Mouse (Mus musculus): Measurements from ENCODE around the gene Ankrd36. TPM values are rescaled to one million over a fixed set of nuclear protein-coding genes. Genes with fewer than 3 reads are reported as not detected.

Ankrd36 gene
- polyA plus RNA-seq, 1 experiment from 2014 or later: 1.9 TPM

DNA sequence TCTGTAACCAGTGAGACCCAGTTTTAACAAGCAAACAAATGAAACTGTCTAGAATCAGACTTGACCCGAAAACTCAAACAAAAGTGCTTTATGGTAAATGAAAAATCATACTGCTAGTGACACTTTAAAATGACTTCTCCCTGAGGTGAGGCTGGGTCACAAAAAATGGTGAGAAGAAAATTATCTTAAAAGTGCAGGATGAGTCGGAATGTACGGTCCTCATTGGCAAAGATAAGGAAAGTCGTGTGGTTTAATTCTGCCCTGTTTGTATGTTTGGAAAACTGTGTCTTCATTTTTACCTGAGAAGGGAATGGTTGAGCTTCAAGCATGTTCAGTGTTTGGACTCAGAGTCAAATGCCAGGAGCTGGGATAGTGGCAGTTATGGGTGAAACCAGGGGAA, 2.4 kb downstream of the Ankrd36 start:
- Histone ChIP-seq H3K27me3 (ENCODE audit: insufficient read depth, low read length) (no peaks in the 10 kb centered on the region), H3K9ac (replicated peaks) (no peak overlapping the region), H3K4me2 (ENCODE audit: low read depth, low read length) (no peak overlapping the region), H3K4me1 (ENCODE audit: insufficient read depth) (peaks cover 18% of the 10 kb centered on the region), H3K27ac (ENCODE audit: low read depth) (peak overlapping the region; percentile 55; the same call in 1 of the 2 replicates), H3K9me3 (ENCODE audit: low read length) (no peaks in the 10 kb centered on the region), H3K36me3 (replicated peaks; ENCODE audit: insufficient read depth, low read length) (no peaks in the 10 kb centered on the region), H3K4me3 (ENCODE audit: low read depth, low read length) (no peak overlapping the region)
- no peak for DNase-seq
- TF ChIP-seq CTCF (IDR thresholded peaks at IDR 0.05; ENCODE audit: low read depth): no peak
- peak; percentile 91 for TF ChIP-seq EP300 (IDR thresholded peaks at IDR 0.05; ENCODE audit: low read depth)
- whole genome bisulfite sequencing (ENCODE audit: insufficient replicate concordance): 58% methylated on average over 4 of the region's 4 CpGs
- ATAC-seq: no peak

DNA sequence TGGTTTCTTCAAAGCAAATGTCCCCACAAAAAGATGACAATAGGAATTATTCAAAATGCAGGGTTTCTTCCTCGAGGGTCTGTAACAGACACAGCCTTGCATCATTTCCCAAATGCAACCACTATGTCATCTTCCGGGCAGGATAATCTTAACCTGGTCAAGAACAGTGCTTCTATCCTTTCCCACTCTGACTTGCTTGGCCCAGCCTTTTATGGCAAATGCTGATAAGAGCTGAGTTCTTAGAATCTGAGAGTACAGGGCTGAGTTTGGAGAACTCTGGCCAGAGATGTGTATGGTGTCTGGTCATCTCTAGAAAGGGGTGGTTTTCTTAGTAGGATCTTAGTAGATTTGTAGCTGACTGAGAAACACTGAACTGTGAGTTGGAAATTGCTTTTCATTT, 4.3 kb downstream of the Ankrd36 start:
- H3K27me3 ChIP-seq (ENCODE audit: insufficient read depth, low read length): no peaks in the 10 kb centered on the region
- H3K9ac ChIP-seq (replicated peaks): no peak overlapping the region
- peak overlapping the region; percentile 56 for H3K4me2 ChIP-seq (ENCODE audit: low read depth, low read length)
- WGBS (ENCODE audit: insufficient replicate concordance): 45% methylated on average over 2 of the region's 2 CpGs
- TF ChIP-seq CTCF (IDR thresholded peaks at IDR 0.05; ENCODE audit: low read depth) (no peak), EP300 (IDR thresholded peaks at IDR 0.05; ENCODE audit: low read depth) (peak; percentile 95)
- H3K4me3 ChIP-seq (ENCODE audit: low read depth, low read length): peak overlapping the region; percentile 13; the same call in 1 of the 2 replicates
- no peaks in the 10 kb centered on the region for H3K36me3 ChIP-seq (replicated peaks; ENCODE audit: insufficient read depth, low read length)
- DNase-seq (no peak), ATAC-seq (peak; percentile 97)
- H3K27ac ChIP-seq (ENCODE audit: low read depth): peak overlapping the region; percentile 88
- peaks cover 18% of the 10 kb centered on the region for H3K4me1 ChIP-seq (ENCODE audit: insufficient read depth)
- H3K9me3 ChIP-seq (ENCODE audit: low read length): no peaks in the 10 kb centered on the region

GRCm38 (mm10) chr11:5575046-5575445, 5.6 kb downstream of the Ankrd36 start:
- Histone ChIP-seq H3K27ac (ENCODE audit: low read depth) (peak overlapping the region; percentile 52; the same call in 1 of the 2 replicates), H3K27me3 (ENCODE audit: insufficient read depth, low read length) (no peaks in the 10 kb centered on the region), H3K4me3 (ENCODE audit: low read depth, low read length) (peak overlapping the region; percentile 15; the same call in 1 of the 2 replicates), H3K9me3 (ENCODE audit: low read length) (no peaks in the 10 kb centered on the region), H3K36me3 (replicated peaks; ENCODE audit: insufficient read depth, low read length) (no peaks in the 10 kb centered on the region), H3K4me1 (ENCODE audit: insufficient read depth) (peaks cover 18% of the 10 kb centered on the region), H3K9ac (replicated peaks) (no peak overlapping the region), H3K4me2 (ENCODE audit: low read depth, low read length) (peak overlapping the region; percentile 27)
- WGBS (ENCODE audit: insufficient replicate concordance): 41% methylated on average over 6 of the region's 6 CpGs
- ATAC-seq: peak; percentile 38; the same call in 1 of the 2 replicates
- no peak for DNase-seq
- TF ChIP-seq EP300 (IDR thresholded peaks at IDR 0.05; ENCODE audit: low read depth) (peak; percentile 51; the same call in 1 of the 2 replicates), CTCF (IDR thresholded peaks at IDR 0.05; ENCODE audit: low read depth) (no peak)

- no peak for ATAC-seq
- 65% methylated on average over 6 of the region's 6 CpGs for WGBS (ENCODE audit: insufficient replicate concordance)
These were observed 22.9 kb downstream of the Ankrd36 start for GRCm38 (mm10) chr11:5592336-5592735.

GRCm38 (mm10) chr11:5595381-5595791, 25.9 kb downstream of the Ankrd36 start:
- Histone ChIP-seq H3K9ac (replicated peaks) (no peak overlapping the region), H3K9me3 (ENCODE audit: low read length) (no peaks in the 10 kb centered on the region), H3K4me1 (ENCODE audit: insufficient read depth) (peaks cover 14% of the 10 kb centered on the region), H3K27me3 (ENCODE audit: insufficient read depth, low read length) (no peaks in the 10 kb centered on the region), H3K4me3 (ENCODE audit: low read depth, low read length) (no peak overlapping the region), H3K36me3 (replicated peaks; ENCODE audit: insufficient read depth, low read length) (no peaks in the 10 kb centered on the region), H3K27ac (ENCODE audit: low read depth) (peak overlapping the region; percentile 37; the same call in 1 of the 2 replicates), H3K4me2 (ENCODE audit: low read depth, low read length) (peak overlapping the region; percentile 36; the same call in 1 of the 2 replicates)
- DNase-seq (no peak), ATAC-seq (peak; percentile 92)
- WGBS (ENCODE audit: insufficient replicate concordance): 46% methylated on average over 4 of the region's 4 CpGs
- TF ChIP-seq CTCF (IDR thresholded peaks at IDR 0.05; ENCODE audit: low read depth) (no peak), EP300 (IDR thresholded peaks at IDR 0.05; ENCODE audit: low read depth) (peak; percentile 98)

More at GRCm38 (mm10) chr11:5592336-5592735, 22.9 kb downstream of the Ankrd36 start:
- peaks cover 14% of the 10 kb centered on the region for H3K4me1 ChIP-seq (ENCODE audit: insufficient read depth)
- no peak overlapping the region for H3K9ac ChIP-seq (replicated peaks)
- no peak overlapping the region for H3K4me2 ChIP-seq (ENCODE audit: low read depth, low read length)
- no peaks in the 10 kb centered on the region for H3K36me3 ChIP-seq (replicated peaks; ENCODE audit: insufficient read depth, low read length)
- peak; percentile 36 for DNase-seq
- TF ChIP-seq EP300 (IDR thresholded peaks at IDR 0.05; ENCODE audit: low read depth) (no peak), CTCF (IDR thresholded peaks at IDR 0.05; ENCODE audit: low read depth) (no peak)
- H3K9me3 ChIP-seq (ENCODE audit: low read length): no peaks in the 10 kb centered on the region
- no peaks in the 10 kb centered on the region for H3K27me3 ChIP-seq (ENCODE audit: insufficient read depth, low read length)
- no peak overlapping the region for H3K27ac ChIP-seq (ENCODE audit: low read depth)
- H3K4me3 ChIP-seq (ENCODE audit: low read depth, low read length): no peak overlapping the region

DNA sequence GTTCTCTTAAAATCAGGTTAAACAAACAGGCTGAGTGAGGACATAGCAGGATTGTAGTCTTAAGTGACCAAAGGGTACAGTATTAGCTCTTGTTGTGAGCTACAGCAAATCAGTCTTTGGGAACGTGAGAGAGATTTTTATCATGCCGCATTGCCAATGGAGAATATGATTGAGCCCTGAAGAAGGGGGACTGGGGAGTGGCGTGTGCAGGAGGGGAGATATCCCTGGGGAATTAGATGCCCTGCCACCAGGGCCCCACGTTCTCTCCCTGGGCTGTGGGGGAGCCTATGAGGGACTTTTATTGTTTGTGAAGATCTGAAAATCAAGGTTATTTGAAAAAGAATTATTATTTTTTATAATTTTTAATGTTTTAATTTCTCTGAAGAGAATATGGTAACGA, 26.3 kb downstream of the Ankrd36 start:
- DNase-seq: no peak
- H3K4me1 ChIP-seq (ENCODE audit: insufficient read depth): peaks cover 14% of the 10 kb centered on the region
- TF ChIP-seq CTCF (IDR thresholded peaks at IDR 0.05; ENCODE audit: low read depth): no peak
- TF ChIP-seq EP300 (IDR thresholded peaks at IDR 0.05; ENCODE audit: low read depth): no peak
- H3K4me3 ChIP-seq (ENCODE audit: low read depth, low read length): no peak overlapping the region
- H3K27ac ChIP-seq (ENCODE audit: low read depth): peak overlapping the region; percentile 37; the same call in 1 of the 2 replicates
- 64% methylated on average over 5 of the region's 5 CpGs for WGBS (ENCODE audit: insufficient replicate concordance)
- H3K9me3 ChIP-seq (ENCODE audit: low read length): no peaks in the 10 kb centered on the region
- peak overlapping the region; percentile 36; the same call in 1 of the 2 replicates for H3K4me2 ChIP-seq (ENCODE audit: low read depth, low read length)
- no peaks in the 10 kb centered on the region for H3K27me3 ChIP-seq (ENCODE audit: insufficient read depth, low read length)
- peak; percentile 26 for ATAC-seq
- H3K9ac ChIP-seq (replicated peaks): no peak overlapping the region
- no peaks in the 10 kb centered on the region for H3K36me3 ChIP-seq (replicated peaks; ENCODE audit: insufficient read depth, low read length)
